Mouse (Mus musculus): Measurements from ENCODE around the gene Tgfa. TPM values are rescaled to one million over a fixed set of nuclear protein-coding genes. Genes with fewer than 3 reads are reported as not detected.

The Tgfa gene
- polyA plus RNA-seq, 1 experiment = 56.3 TPM

- no peak for TF ChIP-seq GATA1 (IDR thresholded peaks at IDR 0.05; ENCODE audit: low read length)
Measured at GRCm38 (mm10) chr6:86209133-86210016, 14.4 kb downstream of the Tgfa start.

- no peak for TF ChIP-seq GATA1 (IDR thresholded peaks at IDR 0.05; ENCODE audit: low read length)
Measured at GRCm38 (mm10) chr6:86210017-86210408, 15.0 kb downstream of the Tgfa start.

GRCm38 (mm10) chr6:86210619-86211018, 15.6 kb downstream of the Tgfa start:
- no peak for TF ChIP-seq GATA1 (IDR thresholded peaks at IDR 0.05; ENCODE audit: low read length)

- no peak for TF ChIP-seq GATA1 (IDR thresholded peaks at IDR 0.05; ENCODE audit: low read length)
Measured at GRCm38 (mm10) chr6:86211081-86211763, 16.2 kb downstream of the Tgfa start.

- TF ChIP-seq GATA1 (IDR thresholded peaks at IDR 0.05; ENCODE audit: low read length) = no peak
Measured at GRCm38 (mm10) chr6:86212871-86213640, 18.0 kb downstream of the Tgfa start.

- no peak for TF ChIP-seq GATA1 (IDR thresholded peaks at IDR 0.05; ENCODE audit: low read length)
Measured at GRCm38 (mm10) chr6:86218066-86218465, 23.0 kb downstream of the Tgfa start.

GRCm38 (mm10) chr6:86218739-86219138, 23.7 kb downstream of the Tgfa start:
- TF ChIP-seq GATA1 (IDR thresholded peaks at IDR 0.05; ENCODE audit: low read length) = no peak

- TF ChIP-seq GATA1 (IDR thresholded peaks at IDR 0.05; ENCODE audit: low read length) = peak; percentile 57
Measured at GRCm38 (mm10) chr6:86219494-86219893, 24.5 kb downstream of the Tgfa start.

GRCm38 (mm10) chr6:86220171-86220570, 25.1 kb downstream of the Tgfa start:
- no peak for TF ChIP-seq GATA1 (IDR thresholded peaks at IDR 0.05; ENCODE audit: low read length)

GRCm38 (mm10) chr6:86222381-86222780, 27.4 kb downstream of the Tgfa start:
- no peak for TF ChIP-seq GATA1 (IDR thresholded peaks at IDR 0.05; ENCODE audit: low read length)

GRCm38 (mm10) chr6:86225604-86226003, 30.6 kb downstream of the Tgfa start:
- TF ChIP-seq GATA1 (IDR thresholded peaks at IDR 0.05; ENCODE audit: low read length) = no peak

GRCm38 (mm10) chr6:86232367-86232766, 37.3 kb downstream of the Tgfa start:
- TF ChIP-seq GATA1 (IDR thresholded peaks at IDR 0.05; ENCODE audit: low read length) = no peak

GRCm38 (mm10) chr6:86233512-86234430, 38.7 kb downstream of the Tgfa start:
- no peak for TF ChIP-seq GATA1 (IDR thresholded peaks at IDR 0.05; ENCODE audit: low read length)

GRCm38 (mm10) chr6:86244866-86245265, 49.8 kb downstream of the Tgfa start:
- TF ChIP-seq GATA1 (IDR thresholded peaks at IDR 0.05; ENCODE audit: low read length) = no peak

GRCm38 (mm10) chr6:86245965-86246364, 50.9 kb downstream of the Tgfa start:
- no peak for TF ChIP-seq GATA1 (IDR thresholded peaks at IDR 0.05; ENCODE audit: low read length)
